Mouse (Mus musculus) left cerebral cortex, adult 11 months (tissue): ENCODE measurements at regions not wholly inside any gene's neighbourhood (a gene's known extent, or its start where the extent isn't known, plus 50 kb on each side); places are given as distances from the start of the nearest gene placed in this dataset.

Experiments
- DNase-seq: peaks from one replicate; pipeline ENCODE4 v3.0.0; 2022; ENCODE audit warnings: low spot score

DNA sequence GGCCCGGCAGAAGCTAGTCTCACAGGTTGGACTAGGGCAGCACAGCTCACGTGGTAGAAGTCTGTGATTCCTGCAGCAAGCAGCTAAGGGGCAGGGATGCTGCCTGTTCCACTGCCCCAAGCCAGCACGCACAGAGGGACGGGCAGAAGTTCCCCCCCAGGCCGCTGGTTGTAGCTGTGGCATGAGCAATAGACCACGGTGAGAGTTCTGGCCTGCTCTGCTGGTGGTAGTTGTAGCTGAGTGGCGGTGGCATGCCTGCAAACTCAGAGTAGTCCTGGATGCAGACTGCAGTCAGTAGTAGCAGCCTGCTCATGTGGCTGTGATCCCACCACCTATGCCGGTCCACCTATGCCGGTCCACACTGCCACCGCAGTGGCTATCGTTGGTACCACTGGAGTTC lies 71.5 kb upstream of the Rpl39l start:
- no peak for DNase-seq

DNA sequence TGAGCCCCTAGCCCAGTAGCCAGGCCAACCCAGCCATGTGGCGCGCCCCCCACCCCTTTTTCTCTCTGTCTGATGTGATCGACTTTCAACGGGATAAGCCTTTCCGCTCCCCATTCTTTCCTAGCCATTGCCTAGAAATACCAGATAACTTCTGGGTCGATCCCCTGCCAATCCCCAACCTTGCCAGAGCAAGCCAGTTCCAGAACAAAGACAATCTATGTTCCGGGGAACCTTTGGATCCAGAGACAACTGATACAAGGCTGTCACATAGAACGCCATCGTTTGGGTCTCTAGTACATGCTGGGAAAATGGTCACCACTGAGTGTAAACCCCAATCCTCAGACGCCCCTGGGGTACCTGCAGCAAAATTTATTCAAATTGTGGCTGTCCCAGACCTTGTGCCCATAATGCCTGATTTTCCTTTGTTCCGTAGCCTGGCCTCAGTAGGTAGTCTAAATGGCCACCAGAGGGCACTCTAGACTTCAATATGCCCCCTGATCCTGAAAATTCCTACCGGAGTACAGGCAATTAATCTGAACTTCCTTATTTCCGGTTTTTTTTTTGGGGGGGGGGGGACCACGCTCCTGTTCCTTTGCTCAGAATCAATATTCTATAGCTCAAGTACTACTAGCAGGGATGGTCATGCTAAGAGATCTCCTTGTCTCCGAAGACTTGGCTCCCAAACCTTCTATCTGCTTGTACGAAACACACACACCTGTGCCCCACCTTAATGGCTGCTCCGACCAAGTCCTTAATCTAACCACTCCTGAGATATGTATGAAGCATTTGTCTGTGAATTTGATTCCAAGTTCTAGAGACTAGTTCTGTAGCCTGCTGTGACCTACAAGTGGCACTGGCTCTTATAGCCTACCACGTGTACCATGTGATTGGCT lies 81.3 kb upstream of the Rpl39l start:
- peak; percentile 47 for DNase-seq

DNA sequence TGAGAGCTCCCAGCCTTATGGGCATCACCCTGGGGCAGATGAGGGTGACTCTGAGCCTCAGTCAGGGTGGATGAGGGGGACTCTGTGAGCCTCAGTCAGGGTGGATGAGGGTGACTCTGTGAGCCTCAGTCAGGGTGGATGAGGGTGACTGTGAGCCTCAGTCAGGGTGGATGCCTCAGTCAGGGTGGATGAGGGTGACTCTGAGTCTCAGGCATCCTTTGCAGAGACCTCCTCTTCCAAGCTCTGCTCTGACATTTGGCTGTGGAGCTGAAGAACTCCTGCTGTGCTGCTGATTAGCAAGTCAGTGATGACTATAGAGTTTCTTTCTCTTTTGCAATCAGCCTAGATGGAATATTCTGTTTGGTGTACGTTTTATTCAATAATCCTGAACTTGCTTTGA lies 83.7 kb upstream of the Rpl39l start:
- no peak for DNase-seq

DNA sequence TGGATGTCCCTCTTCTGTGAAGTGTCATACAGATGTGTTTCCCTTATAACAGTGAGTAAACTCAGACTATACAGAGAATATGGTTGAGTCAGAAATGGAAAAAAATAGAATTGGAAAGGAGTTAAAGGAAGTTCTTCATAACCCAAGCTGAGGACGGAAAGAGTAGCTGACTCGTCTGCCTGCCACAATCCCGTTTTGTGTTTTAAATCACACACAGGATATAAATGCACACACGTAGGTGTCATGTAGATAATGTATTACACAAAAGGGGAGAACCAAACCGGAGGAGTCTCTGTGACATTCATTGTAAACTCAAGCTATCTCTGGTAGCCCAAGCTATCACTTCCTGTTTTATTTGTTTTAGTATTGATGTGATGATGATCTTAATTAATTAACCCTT lies 84.6 kb upstream of the Rpl39l start:
- no peak for DNase-seq

DNA sequence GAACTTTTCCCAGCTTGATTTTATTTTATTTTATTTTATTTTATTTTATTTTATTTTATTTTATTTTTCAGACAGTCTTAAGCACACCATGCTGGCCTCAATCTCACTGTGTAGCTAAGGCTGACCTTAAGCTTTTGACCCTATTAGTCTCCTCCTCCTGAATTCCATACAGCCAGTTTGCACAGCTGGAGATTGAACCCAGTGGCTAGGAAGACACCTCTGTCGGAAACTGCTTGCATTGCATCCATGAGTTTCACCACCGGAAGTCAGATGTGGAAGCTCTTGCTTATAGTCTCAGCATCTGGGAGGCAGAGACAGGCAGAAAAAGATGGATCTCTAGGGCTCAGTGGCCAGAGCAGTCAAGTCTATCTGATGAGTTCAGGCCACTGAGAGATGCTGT lies 86.4 kb upstream of the Grin2a start:
- DNase-seq: no peak

DNA sequence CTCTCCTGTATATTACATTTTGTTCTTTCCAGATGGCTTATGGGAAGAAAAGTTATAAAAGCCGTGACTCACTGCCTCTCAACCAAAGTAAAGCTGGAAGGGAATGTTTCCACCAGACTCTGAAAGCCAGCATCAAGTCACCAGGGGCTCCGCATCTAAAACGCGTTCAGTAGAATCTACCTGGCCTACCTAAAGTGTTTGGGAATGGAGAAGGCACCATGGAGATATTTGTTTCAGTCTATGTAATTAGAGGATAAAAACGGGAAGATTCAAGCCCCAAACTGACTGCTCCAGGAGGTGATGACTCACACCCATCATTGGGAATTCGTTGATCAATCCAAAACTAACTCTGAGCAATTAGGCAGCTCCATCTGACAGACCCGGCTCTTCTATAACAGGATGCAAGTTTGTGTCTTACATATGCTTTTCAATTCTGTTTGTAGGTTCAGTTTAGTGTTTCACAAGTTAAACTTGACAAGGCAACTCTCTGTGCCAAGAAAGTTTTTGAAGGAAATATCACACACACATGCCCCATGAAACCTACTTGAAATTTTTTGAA lies 84.8 kb upstream of the Grin2a start:
- no peak for DNase-seq

DNA sequence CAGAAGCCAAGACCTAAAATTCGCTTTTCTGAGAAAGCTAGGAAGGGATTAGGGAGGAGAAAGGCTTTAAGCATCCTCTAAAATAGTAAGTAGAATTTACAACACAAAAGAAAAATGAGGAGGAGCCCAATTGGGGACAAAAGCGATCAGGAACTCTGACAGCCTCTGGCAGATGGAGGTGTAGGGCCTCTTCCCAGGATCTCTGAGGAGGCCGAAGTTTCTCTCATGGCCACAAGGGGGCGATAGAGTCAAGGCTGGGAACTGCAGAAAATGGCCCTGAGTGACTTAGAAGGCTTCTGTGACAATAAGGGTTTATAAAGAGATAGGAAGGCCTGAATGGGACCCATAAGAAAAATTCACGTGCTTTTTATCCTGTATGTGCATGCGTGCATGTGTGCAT lies 77.8 kb upstream of the Grin2a start:
- no peak for DNase-seq

DNA sequence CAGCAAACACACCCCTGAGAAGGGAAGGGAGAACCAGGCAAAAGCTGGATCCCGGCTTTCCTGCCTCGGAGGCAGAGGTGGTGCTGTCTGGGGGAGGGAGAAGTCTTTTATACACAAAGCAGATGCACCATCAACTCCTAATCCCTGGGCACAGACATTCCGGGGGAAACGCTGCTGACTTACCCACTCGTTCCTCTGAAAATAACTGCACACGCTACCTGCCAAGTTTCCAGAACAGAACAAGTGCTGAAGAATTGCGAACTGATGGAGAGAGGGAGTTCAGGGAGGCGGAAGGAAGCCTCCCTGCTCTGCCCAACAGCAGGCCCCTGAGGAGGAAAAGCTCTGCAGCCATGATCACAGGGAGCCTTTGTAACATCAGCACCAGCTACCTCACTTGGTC lies 68.1 kb upstream of the Grin2a start:
- peak; percentile 73 for DNase-seq

DNA sequence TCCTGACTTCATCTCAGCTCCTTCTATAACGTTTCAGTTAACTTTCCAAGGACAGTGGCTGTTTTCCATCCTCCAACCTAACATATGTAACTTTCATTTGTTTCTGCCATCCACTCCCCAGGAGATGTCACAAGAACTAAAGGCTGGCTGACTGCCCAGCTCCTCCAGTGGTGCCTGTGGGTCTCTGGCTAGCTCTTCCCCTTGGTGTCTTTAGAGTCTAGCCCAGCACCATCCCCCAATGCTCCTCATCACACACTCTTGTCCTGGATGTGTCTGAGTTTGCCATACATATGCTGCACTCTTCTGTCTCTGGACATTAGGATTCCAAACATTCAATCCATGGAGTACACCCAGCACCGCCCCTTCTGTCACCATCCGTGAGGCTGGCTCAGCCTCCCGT lies 62.7 kb upstream of the Grin2a start:
- DNase-seq: no peak
